Mouse (Mus musculus) olfactory bulb, adult 2 months (tissue): ENCODE results near the gene Rrbp1.

ENCODE experiments used
- CTCF ChIP-seq: fragments of 200-500 bp; IDR thresholded peaks from 2 replicates; pipeline ENCODE4 v1.5.1; 2012; ENCODE audit warnings: low read depth, mild to moderate bottlenecking, low read length, moderate library complexity; ENCODE audit not compliant: insufficient read depth
- POLR2A ChIP-seq: fragments of 200-500 bp; IDR thresholded peaks from 2 replicates; pipeline ENCODE4 v1.6.1; 2012; ENCODE audit warnings: mild to moderate bottlenecking, low read depth, low read length, moderate library complexity; ENCODE audit not compliant: insufficient read depth

- TF ChIP-seq CTCF (no peak), POLR2A (no peak)
Observed at GRCm38 (mm10) chr2:144052410-144053065, 41.5 kb upstream of the Rrbp1 start.
